In the genomic region with DNA sequence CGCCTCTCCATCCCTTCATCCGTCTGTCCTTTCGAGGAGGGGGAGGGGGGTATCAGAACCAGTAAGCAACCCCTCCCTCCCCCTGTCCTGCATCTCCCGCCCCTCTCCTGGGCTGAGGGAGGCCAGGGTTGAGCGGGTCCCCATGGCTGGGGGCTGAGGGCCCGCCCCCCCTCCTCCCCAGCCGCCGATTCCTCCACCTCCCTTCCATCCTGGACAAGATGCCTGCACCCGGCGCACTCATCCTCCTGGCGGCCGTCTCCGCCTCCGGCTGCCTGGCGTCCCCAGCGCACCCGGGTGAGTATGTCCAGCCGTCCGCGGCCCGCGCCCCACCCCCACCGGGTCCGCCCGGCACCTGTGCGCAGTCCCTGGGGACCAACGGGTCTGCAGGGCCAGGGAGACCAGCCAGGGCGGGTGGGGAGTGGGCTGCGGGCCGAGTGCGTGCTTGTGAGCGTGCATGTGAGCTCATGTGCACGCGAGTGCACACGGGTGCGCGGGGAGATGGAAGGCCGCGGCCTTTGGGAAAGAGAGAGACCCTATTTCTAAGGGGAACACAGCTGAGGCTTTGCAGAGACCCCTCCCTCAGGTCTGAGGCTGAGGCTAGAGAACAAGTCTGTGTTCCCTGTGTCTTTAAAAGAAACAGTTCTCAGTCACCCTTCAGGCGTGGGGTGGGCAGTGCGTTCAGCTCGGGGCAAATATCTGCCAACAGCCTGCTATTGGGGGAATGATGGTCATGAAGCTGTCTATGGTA, we compare ENCODE assay signal across 8 mouse cellular contexts. TPM values are rescaled to one million over a fixed set of nuclear protein-coding genes. Genes with fewer than 3 reads are reported as not detected.
DNase-seq lines count a peak whose midpoint lies in the region; ATAC-seq lines count a peak whose summit lies in the region.

No protein-coding gene starts in this region.

- WGBS in heart, embryonic 14.5 days = under 1% methylated on average over 40 of the region's 42 CpGs
- WGBS in embryonic facial prominence, embryonic 13.5 days = under 1% methylated on average over 38 of the region's 42 CpGs
- WGBS in limb, embryonic 10.5 days = under 1% methylated on average over 40 of the region's 42 CpGs
- 1% methylated on average over 40 of the region's 42 CpGs for WGBS in neural tube, embryonic 15.5 days

- peak overlapping the region; percentile 78 for H3K4me2 ChIP-seq in heart, embryonic 14.5 days (ENCODE audit: low read length)
- peak overlapping the region; percentile 92 for H3K4me2 ChIP-seq in embryonic facial prominence, embryonic 13.5 days
- H3K4me2 ChIP-seq in neural tube, embryonic 15.5 days = peak overlapping the region; percentile 90

- peaks cover 7 to 13% of the 10 kb centered on the region in 2 experiments; a peak in 3 of 4 replicates for H3K4me1 ChIP-seq in heart, embryonic 14.5 days (ENCODE audit: control insufficient read depth in 2 of 2, insufficient read depth in 2 of 2, low read length in 2 of 2)
- H3K4me1 ChIP-seq in embryonic facial prominence, embryonic 13.5 days = peaks cover 33% of the 10 kb centered on the region
- peaks cover 44% of the 10 kb centered on the region for H3K4me1 ChIP-seq in limb, embryonic 10.5 days
- H3K4me1 ChIP-seq in neural tube, embryonic 15.5 days = peaks cover 37% of the 10 kb centered on the region

- intact Hi-C loops in heart, postnatal 36 days (cut with DNase I) = no loop called here

- peaks cover 55% of the 10 kb centered on the region for H3K27me3 ChIP-seq in heart, embryonic 14.5 days (ENCODE audit: control insufficient read depth, insufficient read depth, low read length)
- 0 out of 2 replicates have a peak, but pooled peaks cover 7% of the 10 kb centered on the region for H3K27me3 ChIP-seq in embryonic facial prominence, embryonic 13.5 days
- peaks cover 24% of the 10 kb centered on the region for H3K27me3 ChIP-seq in limb, embryonic 10.5 days (ENCODE audit: low read depth, poor library complexity, severe bottlenecking)
- 0 out of 2 replicates have a peak, but pooled peaks cover 3% of the 10 kb centered on the region for H3K27me3 ChIP-seq in neural tube, embryonic 15.5 days (replicated peaks)

- peak overlapping the region; percentile 46 to 47 for H3K4me3 ChIP-seq in heart, embryonic 14.5 days (ENCODE audit: control insufficient read depth in 1 of 2, insufficient read depth in 1 of 2, low read depth in 1 of 2, low read length in 2 of 2)
- peak overlapping the region; percentile 82 for H3K4me3 ChIP-seq in embryonic facial prominence, embryonic 13.5 days
- peak overlapping the region; percentile 95 for H3K4me3 ChIP-seq in limb, embryonic 10.5 days
- peak overlapping the region; percentile 72 for H3K4me3 ChIP-seq in neural tube, embryonic 15.5 days (replicated peaks)

- no peak overlapping the region for H3K27ac ChIP-seq in heart, embryonic 14.5 days (replicated peaks in 1 of 2; ENCODE audit: control insufficient read depth in 1 of 2, insufficient read depth in 1 of 2, low read depth in 2 of 2, low read length in 2 of 2)
- peak overlapping the region; percentile 66 for H3K27ac ChIP-seq in embryonic facial prominence, embryonic 13.5 days
- H3K27ac ChIP-seq in limb, embryonic 10.5 days = peak overlapping the region; percentile 91
- H3K27ac ChIP-seq in neural tube, embryonic 15.5 days (replicated peaks) = peak overlapping the region; percentile 99

- no peaks in the 10 kb centered on the region for H3K36me3 ChIP-seq in heart, embryonic 14.5 days (ENCODE audit: control insufficient read depth, insufficient read depth, low read length)
- peaks cover 32% of the 10 kb centered on the region for H3K36me3 ChIP-seq in embryonic facial prominence, embryonic 13.5 days
- peaks cover 34% of the 10 kb centered on the region for H3K36me3 ChIP-seq in limb, embryonic 10.5 days
- peaks cover 34% of the 10 kb centered on the region for H3K36me3 ChIP-seq in neural tube, embryonic 15.5 days

- no peaks in the 10 kb centered on the region for H3K9me3 ChIP-seq in heart, embryonic 14.5 days (ENCODE audit: control insufficient read depth, low read length)
- H3K9me3 ChIP-seq in embryonic facial prominence, embryonic 13.5 days = no peaks in the 10 kb centered on the region
- H3K9me3 ChIP-seq in limb, embryonic 10.5 days (replicated peaks) = no peaks in the 10 kb centered on the region
- H3K9me3 ChIP-seq in neural tube, embryonic 15.5 days (replicated peaks) = no peaks in the 10 kb centered on the region

- ATAC-seq in heart, embryonic 14.5 days (ENCODE audit: insufficient number of reproducible peaks, insufficient read depth, low FRiP score, low read depth) = no peak
- 0 out of 2 replicates have a peak, but pooled peaks have one; percentile 5 for ATAC-seq in embryonic facial prominence, embryonic 13.5 days (ENCODE audit: insufficient number of reproducible peaks, insufficient read depth, low FRiP score, low TSS enrichment, low read depth)
- ATAC-seq in neural tube, embryonic 15.5 days (ENCODE audit: low FRiP score) = peak; percentile 33
- ATAC-seq in megakaryocyte progenitor cell, adult 5-6 weeks (replicated peaks; ENCODE audit: poor library complexity) = no peak

- H3K9ac ChIP-seq in heart, embryonic 14.5 days (ENCODE audit: low read length) = peak overlapping the region; percentile 66
- peak overlapping the region; percentile 82 for H3K9ac ChIP-seq in embryonic facial prominence, embryonic 13.5 days
- peak overlapping the region; percentile 92 for H3K9ac ChIP-seq in neural tube, embryonic 15.5 days (replicated peaks)

- DNase-seq in heart, postnatal 36 days = no peak
- DNase-seq in Muller cell, postnatal 12 days (ENCODE audit: inconsistent ontology term) = peak; percentile 75
- no peak for DNase-seq in limb, embryonic 10.5 days (ENCODE audit: low spot score)
- DNase-seq in spleen, adult 12 weeks (ENCODE audit: low spot score) = no peak

RNA-seq across cellular contexts. Expression of a gene that starts 1.1 kb away (rescaled TPM):
- polyA plus RNA-seq in heart, embryonic 14.5 days (2014; fragmentation: Nextera tagmentation; extraction: Ambion mirVana) = 0.30 and 0.81 TPM in 2 replicates
- not detected for total RNA-seq in heart, postnatal 36 days (2021)
- polyA plus RNA-seq in embryonic facial prominence, embryonic 13.5 days (2015; fragmentation: Nextera tagmentation; extraction: Ambion mirVana) = 7.7 and 8.4 TPM in 2 replicates
- polyA plus RNA-seq in limb, embryonic 10.5 days (2016; fragmentation: Nextera tagmentation; extraction: Ambion mirVana) = 1.8 and 2.1 TPM in 2 replicates
- 7.1 and 8.6 TPM in 2 replicates for polyA plus RNA-seq in neural tube, embryonic 15.5 days (2015; fragmentation: Nextera tagmentation; extraction: Ambion mirVana)
- total RNA-seq in megakaryocyte progenitor cell, adult 5-6 weeks (2015) = 1.2 and 1.7 TPM in 2 replicates
- 1.9 and 6.4 TPM in 2 replicates for total RNA-seq in megakaryocyte progenitor cell, adult 5-6 weeks (2017)

RNA-seq across cellular contexts. Expression of a gene that starts 2.0 kb away (rescaled TPM):
- polyA plus RNA-seq in heart, embryonic 14.5 days (2014; fragmentation: Nextera tagmentation; extraction: Ambion mirVana) = 0.31 and 1.1 TPM in 2 replicates
- total RNA-seq in heart, postnatal 36 days (2021) = under 1 TPM; 0.14 TPM
- polyA plus RNA-seq in embryonic facial prominence, embryonic 13.5 days (2015; fragmentation: Nextera tagmentation; extraction: Ambion mirVana) = 4.1 and 4.2 TPM in 2 replicates
- polyA plus RNA-seq in limb, embryonic 10.5 days (2016; fragmentation: Nextera tagmentation; extraction: Ambion mirVana) = 2.2 and 3.2 TPM in 2 replicates
- polyA plus RNA-seq in neural tube, embryonic 15.5 days (2015; fragmentation: Nextera tagmentation; extraction: Ambion mirVana) = 19.3 and 26.0 TPM in 2 replicates
- 0.07 TPM in 2 replicates for total RNA-seq in megakaryocyte progenitor cell, adult 5-6 weeks (2015)
- total RNA-seq in megakaryocyte progenitor cell, adult 5-6 weeks (2017) = not detected in 2 replicates

RNA-seq across cellular contexts. Expression of a gene that starts 28.8 kb away (rescaled TPM):
- polyA plus RNA-seq in heart, embryonic 14.5 days (2014; fragmentation: Nextera tagmentation; extraction: Ambion mirVana) = 88.6 and 89.7 TPM in 2 replicates
- total RNA-seq in heart, postnatal 36 days (2021) = 10 to 100 TPM; 67.2 to 73.0 TPM
- polyA plus RNA-seq in embryonic facial prominence, embryonic 13.5 days (2015; fragmentation: Nextera tagmentation; extraction: Ambion mirVana) = 133 and 138 TPM in 2 replicates
- polyA plus RNA-seq in limb, embryonic 10.5 days (2016; fragmentation: Nextera tagmentation; extraction: Ambion mirVana) = 170 TPM in 2 replicates
- 211 and 253 TPM in 2 replicates for polyA plus RNA-seq in neural tube, embryonic 15.5 days (2015; fragmentation: Nextera tagmentation; extraction: Ambion mirVana)
- 17.9 and 26.3 TPM in 2 replicates for total RNA-seq in megakaryocyte progenitor cell, adult 5-6 weeks (2015)
- total RNA-seq in megakaryocyte progenitor cell, adult 5-6 weeks (2017) = 32.4 and 34.5 TPM in 2 replicates

RNA-seq across cellular contexts. Expression of a gene that starts 39.0 kb away (rescaled TPM):
- 0.26 and 0.78 TPM in 2 replicates for polyA plus RNA-seq in heart, embryonic 14.5 days (2014; fragmentation: Nextera tagmentation; extraction: Ambion mirVana)
- total RNA-seq in heart, postnatal 36 days (2021) = under 1 TPM; 0.67 to 0.98 TPM
- 2.2 TPM in 2 replicates for polyA plus RNA-seq in embryonic facial prominence, embryonic 13.5 days (2015; fragmentation: Nextera tagmentation; extraction: Ambion mirVana)
- 1.2 and 1.4 TPM in 2 replicates for polyA plus RNA-seq in limb, embryonic 10.5 days (2016; fragmentation: Nextera tagmentation; extraction: Ambion mirVana)
- 1.4 and 1.7 TPM in 2 replicates for polyA plus RNA-seq in neural tube, embryonic 15.5 days (2015; fragmentation: Nextera tagmentation; extraction: Ambion mirVana)
- total RNA-seq in megakaryocyte progenitor cell, adult 5-6 weeks (2015) = 0.05 TPM in 2 replicates
- not detected in 2 replicates for total RNA-seq in megakaryocyte progenitor cell, adult 5-6 weeks (2017)

RNA-seq across cellular contexts. Expression of a gene that starts 45.2 kb away (rescaled TPM):
- 33.5 and 36.2 TPM in 2 replicates for polyA plus RNA-seq in heart, embryonic 14.5 days (2014; fragmentation: Nextera tagmentation; extraction: Ambion mirVana)
- total RNA-seq in heart, postnatal 36 days (2021) = 10 to 100 TPM; 11.5 to 11.6 TPM
- 62.7 and 74.0 TPM in 2 replicates for polyA plus RNA-seq in embryonic facial prominence, embryonic 13.5 days (2015; fragmentation: Nextera tagmentation; extraction: Ambion mirVana)
- polyA plus RNA-seq in limb, embryonic 10.5 days (2016; fragmentation: Nextera tagmentation; extraction: Ambion mirVana) = 116 and 156 TPM in 2 replicates
- polyA plus RNA-seq in neural tube, embryonic 15.5 days (2015; fragmentation: Nextera tagmentation; extraction: Ambion mirVana) = 40.7 and 48.9 TPM in 2 replicates
- 22.6 and 25.1 TPM in 2 replicates for total RNA-seq in megakaryocyte progenitor cell, adult 5-6 weeks (2015)
- 24.2 and 26.9 TPM in 2 replicates for total RNA-seq in megakaryocyte progenitor cell, adult 5-6 weeks (2017)

Comparison
In these comparisons a context has a peak if more than half of its experiments do, and no peak if none do; other contexts are left out.
1. ATAC-seq: peak in embryonic facial prominence, embryonic 13.5 days (single experiment) and neural tube, embryonic 15.5 days (single experiment); none in heart, embryonic 14.5 days (single experiment) and megakaryocyte progenitor cell, adult 5-6 weeks (single experiment).
2. H3K27ac ChIP-seq: peak in embryonic facial prominence, embryonic 13.5 days (single experiment), limb, embryonic 10.5 days (single experiment) and neural tube, embryonic 15.5 days (single experiment); none in heart, embryonic 14.5 days (0 of 2).
3. Peak in every context shown above with its lines, with median percentiles within 50 percentile points of each other: H3K4me2 ChIP-seq, H3K4me3 ChIP-seq and H3K9ac ChIP-seq.